Mouse (Mus musculus) c-Kit-positive CD71-negative TER-119-negative erythroid progenitor cells, embryonic 14.5 days (primary cell): ENCODE measurements at regions not wholly inside any gene's neighbourhood (a gene's known extent, or its start where the extent isn't known, plus 50 kb on each side); places are given as distances from the start of the nearest gene placed in this dataset.
A peak's percentile ranks its signal among the peaks of the same experiment; 100 is the strongest.

Experiments used
- DNase-seq: peaks from one replicate; pipeline ENCODE4 v3.0.0-alpha.2; 2013; ENCODE audit warnings: low read depth

DNA sequence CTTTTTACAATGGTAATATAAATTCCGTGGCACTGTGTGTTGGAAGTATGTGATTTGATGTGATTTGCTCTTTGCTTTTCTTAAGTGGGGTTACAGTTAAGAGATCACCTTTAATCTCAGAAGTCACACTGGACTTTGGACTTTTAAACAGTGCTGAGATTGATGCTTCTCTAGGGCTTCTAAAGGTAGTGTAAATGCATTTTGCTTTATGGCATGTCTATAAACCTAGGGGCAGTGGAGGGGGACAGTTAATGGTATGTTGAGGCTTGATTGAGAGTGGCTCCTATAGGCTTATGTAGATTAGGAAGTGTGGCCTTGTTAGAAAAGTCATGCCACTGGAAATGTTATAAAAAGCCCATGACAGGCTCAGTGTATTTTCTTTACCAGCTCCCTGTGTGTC lies 735.3 kb downstream of the Nap1l3 start:
- no peak for DNase-seq

DNA sequence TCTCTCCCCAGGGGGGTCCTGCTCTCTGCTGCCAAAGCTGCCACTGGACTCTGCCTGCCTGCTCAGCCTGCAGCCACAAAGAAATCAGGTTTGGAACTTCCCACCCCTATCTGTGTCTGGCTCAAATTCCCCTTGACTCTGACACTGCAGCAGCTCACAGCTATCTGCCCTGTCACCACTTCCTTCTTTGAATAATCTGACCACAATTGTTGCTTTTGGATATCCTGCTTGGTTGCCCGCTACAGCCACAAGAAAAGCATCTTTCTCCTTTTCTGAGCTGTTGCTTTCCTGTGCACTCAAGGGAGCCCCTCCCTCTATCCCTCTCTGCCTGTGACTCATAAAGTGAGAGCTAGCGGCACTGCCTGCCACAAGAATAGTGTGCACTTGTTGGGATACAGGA lies 742.6 kb downstream of the Nap1l3 start:
- peak; percentile 12 for DNase-seq

DNA sequence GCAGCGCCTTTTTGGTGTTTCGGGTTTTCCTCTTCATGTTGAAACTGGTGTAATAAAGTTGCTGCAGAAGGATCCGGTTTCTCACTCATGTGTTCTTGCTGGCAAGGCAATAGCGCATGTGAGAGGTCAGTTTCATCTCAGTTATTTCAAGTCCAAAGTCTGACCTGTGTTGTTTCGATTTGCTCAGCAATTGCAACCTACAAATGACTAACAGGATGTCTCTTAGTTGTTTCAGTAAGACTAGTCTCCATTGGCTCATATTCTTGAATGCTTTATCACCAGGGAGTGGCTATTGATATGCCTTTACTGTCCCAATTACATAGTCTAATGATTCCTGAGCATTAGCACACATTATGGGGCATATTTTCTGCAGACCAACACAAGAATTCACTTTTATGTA lies 751.7 kb downstream of the Nap1l3 start:
- DNase-seq, result no peak

DNA sequence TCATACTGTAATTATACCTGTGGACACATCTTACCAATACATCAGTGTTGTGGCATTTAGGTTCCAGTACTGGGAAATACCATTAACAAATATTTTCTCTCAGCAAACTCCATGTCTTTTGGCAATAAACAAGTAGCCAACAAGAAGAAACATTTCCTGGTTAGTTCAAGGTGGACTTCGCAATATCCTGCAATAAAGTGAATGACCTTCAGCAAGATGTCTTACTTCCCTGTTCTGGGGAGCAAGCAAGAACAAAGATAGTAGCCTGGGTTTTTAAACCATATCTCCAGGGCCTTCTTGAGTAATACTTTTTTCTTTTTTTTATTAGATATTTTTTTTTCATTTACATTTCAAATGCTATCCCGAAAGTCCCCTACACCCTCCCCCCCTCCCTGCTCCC lies 760.0 kb downstream of the Nap1l3 start:
- DNase-seq, result no peak

DNA sequence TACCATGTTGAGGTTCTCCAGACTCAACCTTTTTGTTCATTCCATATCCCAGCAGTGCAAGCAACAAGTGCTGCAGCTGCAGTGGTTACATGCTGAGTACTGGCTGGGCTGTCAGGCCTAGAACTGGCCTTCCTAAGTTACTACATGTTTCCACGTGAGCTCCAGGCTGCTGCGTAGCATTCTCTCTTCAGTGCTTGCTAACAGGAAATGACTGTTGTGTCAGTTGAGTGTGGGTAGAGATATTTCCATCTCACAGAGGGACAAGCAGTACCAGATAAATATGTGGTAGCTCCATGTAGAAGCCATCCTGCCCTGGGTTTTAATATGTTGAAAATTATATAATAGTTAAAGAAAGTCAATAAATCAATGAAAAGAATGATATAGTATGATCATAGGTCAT lies 785.1 kb downstream of the Nap1l3 start:
- DNase-seq, result no peak

DNA sequence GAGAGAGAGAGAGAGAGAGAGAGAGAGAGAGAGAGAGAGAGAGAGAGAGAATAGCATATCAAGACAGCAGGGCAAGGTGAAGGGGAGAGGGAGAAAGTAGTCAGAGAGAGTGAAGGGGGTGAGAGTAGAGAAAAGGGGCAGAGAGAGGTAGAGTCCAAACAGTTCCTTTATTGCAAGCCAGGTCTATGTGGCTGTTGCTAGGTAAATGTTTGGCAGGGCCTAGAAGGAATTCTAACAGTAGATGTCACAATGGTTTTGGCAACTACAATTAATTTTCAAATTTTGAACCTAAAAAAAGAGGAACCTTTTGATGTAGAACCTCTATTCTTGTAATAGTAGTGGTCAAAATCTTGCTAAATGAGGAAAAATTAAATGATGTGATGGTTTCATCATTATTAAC lies 804.3 kb downstream of the Nap1l3 start:
- no peak for DNase-seq
